Comparison of ENCODE assay signal across 11 mouse cellular contexts in the genomic region with DNA sequence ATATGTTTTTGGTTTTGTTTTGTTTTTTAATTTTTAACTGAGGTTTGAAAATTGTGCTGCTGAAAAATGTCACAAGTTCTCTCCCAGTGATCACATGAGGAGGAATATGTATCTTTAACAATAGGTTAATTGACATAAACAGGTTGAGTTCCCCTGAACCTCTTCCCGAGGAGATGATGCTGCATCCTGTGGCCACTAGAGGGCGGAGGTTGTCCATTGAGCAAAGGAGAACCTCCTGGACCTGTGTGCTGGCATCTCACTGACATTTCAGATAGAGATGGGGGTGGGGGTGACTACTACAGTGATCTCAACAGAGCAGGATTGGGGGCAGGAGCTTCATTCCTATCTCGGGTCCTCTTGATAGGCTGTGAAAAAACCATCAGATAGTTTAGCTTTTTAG. TPM values are rescaled to one million over a fixed set of nuclear protein-coding genes. Genes with fewer than 3 reads are reported as not detected.
DNase-seq lines count a peak whose midpoint lies in the region; ATAC-seq and TF ChIP-seq lines count a peak whose summit lies in the region.
"Had no signal": no experiment of that assay in that cellular context is flagged by ENCODE, and none has a peak within 500 bp of the region (broad histone marks: within the 10 kb centered on the region; RNA-seq: fewer than 3 reads in every experiment).

No protein-coding gene starts in this region.

- H3K36me3 ChIP-seq in small intestine, adult 2 months (ENCODE audit: control insufficient read depth, insufficient read depth, low read length) = no peaks in the 10 kb centered on the region
- no peaks in the 10 kb centered on the region for H3K36me3 ChIP-seq in midbrain, embryonic 10.5 days
- H3K36me3 ChIP-seq in forebrain, embryonic 11.5 days (ENCODE audit: control insufficient read depth, insufficient read depth, low read length) = no peaks in the 10 kb centered on the region

- H3K4me1 ChIP-seq in embryonic fibroblast, embryonic 13.5 days (ENCODE audit: control insufficient read depth, insufficient read depth, low read length) = no peaks in the 10 kb centered on the region
- H3K4me1 ChIP-seq in small intestine, adult 2 months (ENCODE audit: control insufficient read depth, insufficient read depth, insufficient read length, low read length) = no peaks in the 10 kb centered on the region
- H3K4me1 ChIP-seq in midbrain, embryonic 10.5 days = no peaks in the 10 kb centered on the region
- no peaks in the 10 kb centered on the region for H3K4me1 ChIP-seq in forebrain, embryonic 11.5 days (replicated peaks; ENCODE audit: control insufficient read depth, insufficient read depth, low read length)

- peak; percentile 8; the same call in 1 of the 2 replicates for TF ChIP-seq CTCF in embryonic fibroblast, embryonic 13.5 days (IDR thresholded peaks at IDR 0.05; ENCODE audit: borderline replicate concordance, insufficient read depth, low read length)
- peak; percentile 51; the same call in 1 of the 2 replicates for TF ChIP-seq CTCF in small intestine, adult 2 months (IDR thresholded peaks at IDR 0.05; ENCODE audit: extremely low read depth, insufficient read length, insufficient replicate concordance, low read depth, low read length)

- no peak overlapping the region for H3K4me3 ChIP-seq in embryonic fibroblast, embryonic 13.5 days (ENCODE audit: insufficient read depth, low read length)
- H3K4me3 ChIP-seq in small intestine, adult 2 months (ENCODE audit: low read depth, low read length) = no peak overlapping the region
- no peak overlapping the region for H3K4me3 ChIP-seq in midbrain, embryonic 10.5 days
- no peak overlapping the region for H3K4me3 ChIP-seq in forebrain, embryonic 11.5 days (ENCODE audit: low read depth, low read length)

- H3K9me3 ChIP-seq in midbrain, embryonic 10.5 days (replicated peaks) = peaks cover 91% of the 10 kb centered on the region
- peaks cover 25% of the 10 kb centered on the region for H3K9me3 ChIP-seq in forebrain, embryonic 11.5 days (ENCODE audit: control insufficient read depth, low read length)

- H3K27ac ChIP-seq in embryonic fibroblast, embryonic 13.5 days (ENCODE audit: insufficient read depth, low read length) = no peak overlapping the region
- no peak overlapping the region for H3K27ac ChIP-seq in small intestine, adult 2 months (ENCODE audit: insufficient read depth, low read depth, low read length)
- H3K27ac ChIP-seq in midbrain, embryonic 10.5 days (replicated peaks) = no peak overlapping the region
- H3K27ac ChIP-seq in forebrain, embryonic 11.5 days (ENCODE audit: low read depth, low read length) = no peak overlapping the region

- no peak for TF ChIP-seq POLR2A in embryonic fibroblast, embryonic 13.5 days (IDR thresholded peaks at IDR 0.05; ENCODE audit: low read depth, low read length)
- no peak for TF ChIP-seq POLR2A in small intestine, adult 2 months (IDR thresholded peaks at IDR 0.05; ENCODE audit: low read depth, low read length)

- H3K4me2 ChIP-seq in forebrain, embryonic 11.5 days (ENCODE audit: low read depth, low read length, severe bottlenecking) = no peak overlapping the region

- no peak overlapping the region for H3K9ac ChIP-seq in forebrain, embryonic 11.5 days (ENCODE audit: low read length)

- H3K27me3 ChIP-seq in small intestine, adult 2 months (ENCODE audit: control insufficient read depth, insufficient read depth, low read length) = no peaks in the 10 kb centered on the region
- H3K27me3 ChIP-seq in midbrain, embryonic 10.5 days (ENCODE audit: low read depth, poor library complexity, severe bottlenecking) = no peaks in the 10 kb centered on the region
- H3K27me3 ChIP-seq in forebrain, embryonic 11.5 days (ENCODE audit: control insufficient read depth, insufficient read depth, low read length) = no peaks in the 10 kb centered on the region

- DNase-seq in lung, adult 18-20 months = peak; percentile 10 to 19
- no peak for DNase-seq in lung, postnatal 4 days
- peak; percentile 62 for DNase-seq in NIH3T3 (ENCODE audit: low read depth)
- DNase-seq in midbrain, embryonic 10.5 days (ENCODE audit: low spot score) = no peak
- DNase-seq in gastrocnemius, postnatal 14 days = no peak
- no peak for DNase-seq in forebrain, embryonic 11.5 days (ENCODE audit: low spot score)

- 24% methylated on average over 3 of the region's 3 CpGs for WGBS in small intestine, adult 2 months
- WGBS in midbrain, embryonic 10.5 days = 42% methylated on average over 3 of the region's 3 CpGs
- WGBS in forebrain, embryonic 11.5 days = 40% methylated on average over 3 of the region's 3 CpGs

- intact Hi-C loops in gastrocnemius, postnatal 14 days (cut with DNase I; ENCODE audit: low total_unique reads) = no loop called here

- no peak for ATAC-seq in forebrain, embryonic 11.5 days (replicated peaks; ENCODE audit: low FRiP score)

RNA-seq across cellular contexts. Expression of a gene that starts 2.7 kb away (rescaled TPM):
- not detected in 2 replicates for polyA plus RNA-seq in embryonic fibroblast, embryonic 13.5 days (2011; ENCODE audit: insufficient read length, low read depth, missing spikeins)
- polyA plus RNA-seq in small intestine, adult 2 months (2012; rRNA removed) = not detected in 2 replicates
- not detected in 2 replicates for polyA plus RNA-seq in midbrain, embryonic 10.5 days (2016; fragmentation: Nextera tagmentation; extraction: Ambion mirVana)
- total RNA-seq in gastrocnemius, postnatal 14 days (2021) = not detected
- polyA plus RNA-seq in forebrain, embryonic 11.5 days (2014; fragmentation: Nextera tagmentation; extraction: Ambion mirVana) = not detected in 2 replicates
- total RNA-seq: layer of hippocampus, adult 18-20 months had no signal
- polyA plus RNA-seq: embryonic facial prominence, embryonic 14.5 days; neural tube, embryonic 11.5 days had no signal

RNA-seq across cellular contexts. Expression of a gene that starts 54.9 kb away (rescaled TPM):
- polyA plus RNA-seq in embryonic fibroblast, embryonic 13.5 days (2011; ENCODE audit: insufficient read length, low read depth, missing spikeins) = 6.7 and 10.0 TPM in 2 replicates
- polyA plus RNA-seq in small intestine, adult 2 months (2012; rRNA removed) = 0.72 and 1.7 TPM in 2 replicates
- 11.7 and 11.8 TPM in 2 replicates for polyA plus RNA-seq in midbrain, embryonic 10.5 days (2016; fragmentation: Nextera tagmentation; extraction: Ambion mirVana)
- 1 to 10 TPM; 5.1 to 7.2 TPM for total RNA-seq in gastrocnemius, postnatal 14 days (2021)
- polyA plus RNA-seq in forebrain, embryonic 11.5 days (2014; fragmentation: Nextera tagmentation; extraction: Ambion mirVana) = 13.6 and 13.9 TPM in 2 replicates

Comparison
In these comparisons a context has a peak if more than half of its experiments do, and no peak if none do; other contexts are left out.
1. DNase-seq: peak in lung, adult 18-20 months (2 of 2) and NIH3T3 (single experiment); none in lung, postnatal 4 days (0 of 2), midbrain, embryonic 10.5 days (single experiment), gastrocnemius, postnatal 14 days (single experiment) and forebrain, embryonic 11.5 days (single experiment).